Mouse (Mus musculus) retina, postnatal 1 day (tissue): ENCODE measurements at regions not wholly inside any gene's neighbourhood (a gene's known extent, or its start where the extent isn't known, plus 50 kb on each side); places are given as distances from the start of the nearest gene placed in this dataset.
"Not testable (repeated sequence)": the region's sequence is repeated elsewhere in the genome, so short reads cannot be mapped to it uniquely, and the experiment has no call there.

Source experiments
- DNase-seq: peaks from one replicate; pipeline ENCODE4 v3.0.0-alpha.2; 2012

- DNase-seq = peak; percentile 60
These were observed 102.7 kb downstream of the Ptpn20 start for GRCm38 (mm10) chr14:33691690-33692089.

- DNase-seq = peak; percentile 45
These were observed 105.2 kb downstream of the Ptpn20 start for GRCm38 (mm10) chr14:33694224-33694623.

GRCm38 (mm10) chr14:33695362-33695982 lies 106.5 kb downstream of the Ptpn20 start:
- DNase-seq = peak; percentile 78

GRCm38 (mm10) chr14:33696817-33697216 lies 107.8 kb downstream of the Ptpn20 start:
- DNase-seq = no peak

DNA sequence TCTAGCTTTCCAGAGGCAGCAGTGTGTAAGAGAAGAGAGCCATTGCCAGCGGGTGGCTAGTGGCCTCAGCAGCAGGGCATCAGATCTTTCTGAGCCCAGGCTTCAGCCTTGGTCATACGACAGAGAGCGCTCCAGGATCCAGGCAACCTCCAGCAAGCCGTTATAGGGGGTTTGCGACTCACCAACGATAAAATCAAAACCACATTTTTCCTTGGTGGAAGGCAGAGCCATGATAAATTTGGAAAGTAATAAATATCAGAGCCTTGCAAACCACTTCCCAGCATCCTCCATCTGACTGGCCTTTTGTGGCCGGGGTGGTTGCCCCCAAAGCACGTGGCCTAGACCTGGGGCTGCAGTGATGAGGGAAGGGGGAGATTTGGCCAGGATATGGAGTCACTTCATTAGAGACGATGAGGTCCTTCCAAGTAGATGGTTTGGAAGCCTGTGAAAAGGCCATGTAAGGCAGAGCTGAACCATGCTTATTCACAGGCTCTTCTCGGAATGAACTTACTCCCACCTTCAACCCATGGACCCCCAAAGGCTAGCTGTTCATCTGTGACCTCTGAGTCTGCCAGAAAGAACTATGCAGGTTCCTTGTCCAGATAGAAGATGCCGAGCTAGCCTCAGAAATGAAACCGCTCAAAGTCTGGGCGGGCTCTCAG lies 110.9 kb downstream of the Ptpn20 start:
- no peak for DNase-seq

GRCm38 (mm10) chr14:33707661-33708297 lies 118.8 kb downstream of the Ptpn20 start:
- no peak for DNase-seq

DNA sequence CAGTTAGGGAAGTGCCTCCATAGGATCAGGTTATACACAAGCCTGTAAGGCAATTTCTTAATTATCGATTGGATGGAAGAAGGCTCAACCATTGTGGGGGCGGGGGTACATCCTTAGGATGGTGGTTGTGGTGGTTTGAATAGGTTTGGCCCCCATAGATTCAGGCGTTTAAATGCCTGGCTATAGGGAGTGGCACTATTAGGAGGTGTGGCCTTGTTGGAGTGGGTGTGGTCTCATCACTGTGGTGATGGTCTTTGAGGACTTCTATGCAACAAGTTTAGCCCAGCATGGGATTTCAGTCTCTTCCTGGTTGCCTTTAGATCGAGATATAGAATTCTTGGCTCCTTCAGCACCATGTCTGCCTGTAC lies 119.3 kb downstream of the Ptpn20 start:
- DNase-seq = no peak

DNA sequence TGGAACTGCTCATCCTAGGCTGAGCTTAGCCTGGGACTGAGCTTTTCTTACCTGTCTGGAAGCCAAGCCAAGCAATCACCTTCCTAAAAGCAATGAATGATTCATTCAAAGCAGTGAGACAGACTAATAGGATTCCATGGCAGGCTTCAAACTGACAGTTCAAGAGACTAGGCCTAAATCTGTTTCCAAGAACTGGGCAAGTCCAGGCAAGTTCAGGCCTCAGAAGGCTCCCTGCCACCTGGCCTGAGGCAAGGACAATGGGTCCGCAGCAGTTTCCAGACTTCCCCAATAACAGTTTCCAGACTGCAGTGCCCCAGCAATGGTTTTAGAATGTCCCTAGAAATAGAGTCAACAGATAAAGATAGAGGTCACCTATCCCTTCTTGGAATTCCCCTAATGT lies 123.5 kb downstream of the Ptpn20 start:
- no peak for DNase-seq

- no peak for DNase-seq
These were observed 130.6 kb downstream of the Ptpn20 start for GRCm38 (mm10) chr14:33719651-33720050.

- DNase-seq = not testable (repeated sequence)
These were observed 133.6 kb downstream of the Ptpn20 start for GRCm38 (mm10) chr14:33722379-33723145.

DNA sequence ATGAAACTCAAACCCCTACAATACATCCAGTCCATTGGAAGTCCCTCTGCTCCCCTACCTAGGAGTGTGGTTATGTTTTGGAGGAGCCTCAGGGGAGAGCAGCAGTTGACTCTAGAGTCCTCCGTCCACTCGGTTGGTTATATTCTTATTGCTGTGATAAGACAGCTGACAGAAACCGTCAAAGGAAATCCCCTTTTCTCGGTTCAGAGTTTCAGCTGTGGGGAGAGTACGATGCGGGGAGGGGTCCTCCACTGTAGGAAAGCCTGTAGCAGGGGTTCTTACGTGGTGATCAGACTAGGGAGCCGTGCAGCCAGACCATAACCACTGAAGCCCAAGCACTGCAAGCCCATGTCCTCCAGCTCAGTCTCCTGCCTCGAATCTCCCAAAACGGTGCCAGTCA lies 137.5 kb downstream of the Ptpn20 start:
- no peak for DNase-seq

DNA sequence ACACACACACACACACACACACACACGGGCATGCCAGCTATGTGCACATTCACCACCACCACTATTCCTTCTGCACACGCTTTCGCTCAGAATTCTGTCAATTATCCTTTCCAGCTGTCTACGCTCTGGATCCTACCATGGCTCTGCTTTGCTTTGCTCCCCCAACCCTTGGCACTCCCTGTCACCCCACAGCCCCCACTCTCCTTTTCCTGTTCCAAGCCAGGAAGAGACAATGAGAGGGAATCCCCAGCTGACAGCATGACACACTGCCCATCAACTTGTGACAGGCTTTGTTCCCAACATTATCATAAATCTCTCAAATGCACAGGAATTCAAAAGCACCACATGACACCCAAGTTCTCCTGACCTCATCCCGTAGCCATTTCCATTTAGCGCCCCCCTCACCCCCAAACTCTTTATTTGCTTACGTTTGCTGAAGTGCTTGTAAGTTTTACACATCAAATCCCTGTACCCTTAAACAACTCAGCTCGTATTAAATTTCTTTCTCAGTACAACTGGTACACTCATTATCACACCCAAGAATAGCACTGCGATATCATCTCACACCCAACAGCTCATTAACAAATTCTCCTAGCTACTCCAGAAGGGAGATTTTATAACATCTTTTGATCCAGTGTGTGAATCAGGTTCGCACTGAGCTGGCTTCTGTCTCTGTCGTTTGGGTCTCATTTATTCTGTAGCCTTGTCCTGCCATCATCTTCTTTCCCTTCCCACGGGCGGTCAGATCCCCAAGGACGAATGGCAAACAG lies 140.3 kb downstream of the Ptpn20 start:
- DNase-seq = peak; percentile 12

- DNase-seq = peak; percentile 55
These were observed 143.7 kb downstream of the Ptpn20 start for GRCm38 (mm10) chr14:33732698-33733097.

GRCm38 (mm10) chr14:33734446-33735043 lies 145.5 kb downstream of the Ptpn20 start:
- DNase-seq = peak; percentile 11

- DNase-seq = no peak
These were observed 146.6 kb downstream of the Ptpn20 start for GRCm38 (mm10) chr14:33735653-33736052.

- no peak for DNase-seq
These were observed 157.2 kb downstream of the Ptpn20 start for GRCm38 (mm10) chr14:33746181-33746580.

GRCm38 (mm10) chr14:33759656-33760055 lies 163.7 kb upstream of the Gdf10 start:
- no peak for DNase-seq

DNA sequence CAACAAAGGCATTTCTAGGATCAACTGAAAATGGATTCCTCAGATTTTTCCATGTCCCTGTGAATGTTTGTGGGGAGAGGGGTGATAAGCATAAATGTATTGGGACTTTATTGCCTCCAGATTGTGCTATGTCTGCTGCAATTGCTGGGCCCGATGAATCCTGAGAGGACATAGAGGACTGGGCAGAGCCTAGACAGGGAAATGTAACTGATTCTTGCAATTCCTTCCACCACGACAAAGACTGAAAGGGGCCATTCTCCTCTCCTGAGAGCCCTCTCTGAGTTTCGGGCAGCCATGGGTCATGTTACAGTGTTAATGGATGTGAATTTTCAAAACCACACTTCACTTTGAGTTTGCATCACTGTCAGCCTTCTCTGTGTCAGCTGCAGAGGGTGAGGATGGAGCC lies 159.7 kb upstream of the Gdf10 start:
- peak; percentile 40 for DNase-seq

DNA sequence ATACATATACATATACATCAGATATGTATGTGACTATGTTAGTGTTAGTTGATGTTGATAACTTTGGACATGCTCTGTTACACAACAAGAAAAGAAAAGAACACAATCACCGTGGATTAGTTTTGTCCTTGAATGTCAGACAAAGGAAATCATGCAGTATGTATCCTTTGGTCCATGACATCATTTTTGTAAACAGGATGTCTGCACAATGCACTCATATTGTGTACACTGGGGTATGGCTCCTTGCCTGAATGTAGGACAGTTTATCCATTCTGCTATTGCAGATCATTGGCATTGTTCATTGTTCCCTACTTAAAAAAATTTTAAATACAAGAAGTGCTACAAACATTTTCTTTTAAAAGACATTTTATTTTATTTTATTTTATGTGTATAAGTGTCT lies 157.6 kb upstream of the Gdf10 start:
- DNase-seq = peak; percentile 47

DNA sequence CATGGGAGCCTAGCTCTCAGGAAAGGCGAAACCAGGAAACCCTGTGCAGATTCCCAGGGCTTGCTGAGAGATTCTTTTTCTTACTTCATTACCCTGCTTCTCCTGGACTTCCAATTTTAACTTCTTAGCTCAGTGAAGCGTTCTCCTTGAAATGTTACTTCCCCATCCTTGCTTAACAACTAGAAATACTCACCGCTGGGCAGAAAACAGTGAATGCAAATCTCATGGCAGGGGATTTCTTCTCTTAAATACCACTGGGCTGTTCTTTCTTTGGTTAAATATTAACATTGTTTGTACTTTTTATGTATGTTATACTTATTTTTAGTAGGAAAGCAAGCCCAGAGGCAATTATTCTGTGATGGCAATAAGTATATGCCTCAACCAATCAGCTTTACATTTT lies 151.0 kb upstream of the Gdf10 start:
- DNase-seq = no peak

DNA sequence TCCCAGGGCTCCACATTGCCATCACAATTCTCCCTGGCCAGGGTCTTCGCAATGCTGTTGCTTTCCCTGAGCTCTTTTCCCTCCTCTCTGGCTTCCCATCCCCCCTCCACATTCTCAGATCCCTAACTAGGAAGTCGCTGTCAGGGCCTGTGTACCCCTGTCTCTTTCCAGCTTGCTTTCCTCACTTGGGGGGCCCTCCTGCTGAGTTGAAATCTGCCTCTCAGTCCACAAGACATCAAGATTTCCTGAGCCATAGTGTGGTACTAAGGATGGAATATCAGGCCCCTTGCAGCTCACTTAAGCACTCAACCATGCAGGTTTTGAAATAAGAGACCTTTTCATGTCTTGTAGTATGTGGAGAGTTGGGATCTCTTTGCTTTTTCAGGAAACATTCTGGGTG lies 133.8 kb upstream of the Gdf10 start:
- DNase-seq = no peak

DNA sequence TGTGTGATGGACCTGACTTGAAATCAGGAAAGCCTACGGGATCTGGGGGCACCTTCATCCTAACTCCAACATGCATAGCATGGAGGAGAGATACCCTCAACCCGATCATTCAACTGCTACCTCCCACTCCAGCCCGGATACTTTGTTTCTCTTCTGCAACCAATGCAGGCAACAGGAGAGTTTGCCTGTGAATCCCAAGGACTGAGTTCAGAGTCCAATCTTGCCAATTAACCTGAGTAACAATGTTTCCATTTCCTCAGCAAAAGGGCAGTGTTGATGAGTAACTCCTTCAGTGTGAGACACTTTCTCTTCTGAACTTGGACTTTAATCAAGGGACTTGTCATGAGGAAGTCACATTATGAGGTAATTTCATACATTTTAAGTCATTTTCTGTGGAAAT lies 129.1 kb upstream of the Gdf10 start:
- no peak for DNase-seq
